Mouse (Mus musculus): ENCODE results near the gene Ncor2.

Ncor2 gene

DNA sequence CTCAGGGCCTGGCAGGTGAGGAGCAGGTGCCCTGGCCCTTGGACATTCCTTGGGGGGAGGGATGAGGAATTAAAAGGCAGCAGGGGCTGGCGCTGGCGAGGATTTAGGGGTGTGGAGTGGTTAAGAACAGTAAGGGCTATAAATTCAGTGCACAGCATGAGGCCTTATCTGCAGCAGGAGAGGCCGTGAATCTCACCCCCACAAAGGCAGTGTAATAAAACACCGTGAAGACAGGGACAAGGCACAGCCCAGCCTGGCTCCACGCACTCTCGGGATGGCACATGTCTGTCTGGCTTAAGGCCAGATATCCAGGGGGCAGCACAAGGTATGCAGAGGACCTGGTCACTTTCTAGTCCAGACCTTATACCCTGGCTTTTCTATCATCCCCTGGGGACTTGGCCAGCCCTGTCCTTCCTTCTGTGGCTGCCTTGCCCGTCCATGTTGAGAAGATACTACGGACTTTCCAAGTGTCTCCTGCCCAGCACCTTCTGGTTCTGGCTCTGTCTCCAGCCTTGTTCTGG is 93.9 kb downstream of the Ncor2 start:
- DNase-seq: no peak

- no peak for DNase-seq
These were observed 95.3 kb downstream of the Ncor2 start for GRCm38 (mm10) chr5:125083674-125084073.

DNA sequence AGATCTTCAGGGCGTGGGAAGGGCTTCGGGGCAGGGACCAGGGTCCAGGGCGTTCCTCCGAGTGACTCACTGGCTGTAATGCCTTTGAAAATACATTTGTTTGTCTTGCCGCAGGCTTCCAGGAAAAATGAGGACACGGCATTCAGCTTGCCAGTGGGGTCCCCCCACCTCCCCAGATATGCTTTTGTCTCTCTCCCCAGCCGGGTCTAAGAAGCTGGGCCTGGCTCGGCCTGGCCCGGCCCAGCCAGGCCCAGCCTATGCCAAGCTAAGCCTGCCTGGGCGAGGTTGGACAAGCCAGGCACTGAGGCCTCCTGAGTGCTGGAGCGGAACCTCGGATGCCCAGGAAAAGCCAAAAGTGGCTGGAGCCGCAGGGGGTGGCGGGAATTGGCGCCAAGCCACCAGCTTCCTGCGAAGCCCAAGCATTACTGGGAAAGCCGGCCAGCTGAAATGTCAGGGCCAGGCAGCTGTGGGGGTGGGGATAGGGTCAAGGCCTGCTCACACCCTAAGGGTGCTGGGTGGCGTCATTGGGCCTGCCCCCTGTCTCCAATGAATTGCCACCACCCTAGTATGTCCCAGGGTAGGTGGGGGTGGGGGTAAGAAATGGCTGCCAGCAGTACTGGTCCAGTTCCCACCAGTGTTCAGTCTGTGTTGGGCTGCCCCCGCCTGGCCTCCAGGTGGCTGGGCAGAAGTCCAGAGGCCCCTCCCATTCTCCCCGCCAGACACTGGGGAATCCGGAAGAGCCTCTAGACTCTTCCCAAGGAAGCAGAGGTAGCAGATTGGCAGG is 97.5 kb downstream of the Ncor2 start:
- peak in 1 of 2 experiments; percentile 17 for DNase-seq

DNA sequence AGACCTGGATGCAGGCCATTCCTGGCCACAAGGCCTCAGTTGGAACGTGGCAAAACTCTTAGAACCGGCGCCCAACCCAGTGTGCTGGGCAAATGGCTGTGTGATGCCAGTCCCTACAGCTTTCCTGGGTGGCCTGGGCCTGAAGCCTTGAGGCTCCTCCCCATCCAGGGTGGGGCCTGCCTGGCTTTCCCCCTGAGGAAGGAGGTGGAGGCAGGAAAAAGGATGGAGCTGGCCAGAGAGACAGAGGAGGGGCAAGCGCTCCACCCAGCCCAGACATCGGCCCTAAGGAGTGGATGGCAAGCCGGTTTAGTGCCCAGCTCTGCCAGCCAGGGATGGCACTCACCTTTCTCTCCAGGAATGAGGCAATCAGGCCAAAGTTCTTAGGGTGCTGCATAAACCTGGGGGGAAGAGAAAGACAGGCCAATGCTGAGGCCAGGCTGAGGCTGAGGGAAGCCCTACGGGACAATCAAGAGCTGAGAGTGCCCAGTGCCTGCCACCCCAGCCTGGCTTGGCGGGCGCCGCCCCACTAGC is 98.2 kb downstream of the Ncor2 start:
- DNase-seq: no peak

DNA sequence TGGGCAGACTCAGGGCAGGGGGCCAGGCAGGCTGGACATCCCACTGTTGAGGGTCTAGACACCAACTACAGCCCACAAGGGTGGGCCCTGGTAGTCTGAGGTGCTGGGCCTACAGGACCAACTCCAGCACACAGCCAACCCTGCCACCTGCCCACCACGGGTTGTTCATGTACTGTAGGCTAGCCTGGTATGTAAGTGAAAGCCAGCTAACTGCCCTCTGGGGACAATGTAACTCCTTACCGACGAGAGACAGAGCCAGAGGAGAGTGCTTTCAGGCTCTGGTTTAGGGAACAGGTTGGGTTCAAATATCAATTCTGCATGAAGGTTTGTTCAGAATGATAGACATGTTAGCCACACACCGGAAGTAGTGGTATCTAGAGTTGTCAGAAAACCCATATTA is 98.7 kb downstream of the Ncor2 start:
- DNase-seq: no peak

- no peak for DNase-seq
These were observed 100.8 kb downstream of the Ncor2 start for GRCm38 (mm10) chr5:125078220-125078619.

DNA sequence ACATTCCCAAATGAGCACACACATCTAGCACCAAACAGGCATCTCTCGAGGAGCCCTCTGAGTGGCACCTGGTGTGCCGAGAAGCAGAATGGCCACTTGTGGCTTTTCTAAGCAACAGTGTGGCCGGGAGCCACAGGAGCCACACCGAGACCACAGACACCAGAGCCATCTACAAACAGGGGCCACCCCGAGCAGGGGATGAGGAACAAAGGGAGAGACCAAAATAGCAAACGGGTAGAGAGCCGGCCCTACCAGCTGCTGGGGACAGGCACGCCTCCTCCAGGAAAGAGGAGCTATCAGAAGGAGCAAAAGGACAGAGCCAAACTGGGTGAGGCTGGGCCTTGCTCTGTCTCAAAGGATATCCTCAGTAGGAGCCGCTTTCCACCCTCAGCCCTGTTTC is 102.8 kb downstream of the Ncor2 start:
- no peak for DNase-seq

DNA sequence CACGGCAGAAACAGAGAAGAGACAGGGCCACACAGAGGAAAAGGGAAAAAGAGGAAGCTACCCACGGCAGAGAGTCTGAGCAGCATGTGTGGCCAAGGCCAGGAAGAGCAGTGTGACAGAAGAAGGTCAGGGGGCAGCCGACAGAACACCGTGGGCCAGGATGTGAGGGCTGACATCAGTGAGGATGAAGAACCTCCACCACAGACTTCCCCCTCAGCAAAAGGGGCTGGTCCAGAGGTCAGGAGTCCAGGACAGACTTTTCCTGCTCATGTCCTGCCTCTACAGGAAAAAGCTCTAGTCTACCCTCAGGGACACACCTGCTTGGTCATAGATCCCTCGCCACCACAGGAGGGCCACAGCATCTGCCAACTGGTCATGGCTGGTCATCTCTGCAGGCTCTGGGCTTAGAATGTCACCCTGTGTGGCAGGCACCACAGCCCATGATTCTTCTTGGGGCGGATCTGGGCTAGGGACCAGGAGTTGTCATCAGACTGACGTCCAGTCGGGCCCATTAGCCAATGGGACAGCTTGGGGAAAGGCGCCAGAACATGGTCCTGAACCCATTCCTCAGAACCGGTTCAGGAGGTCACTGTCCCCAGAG is 104.3 kb downstream of the Ncor2 start:
- no peak for DNase-seq

DNA sequence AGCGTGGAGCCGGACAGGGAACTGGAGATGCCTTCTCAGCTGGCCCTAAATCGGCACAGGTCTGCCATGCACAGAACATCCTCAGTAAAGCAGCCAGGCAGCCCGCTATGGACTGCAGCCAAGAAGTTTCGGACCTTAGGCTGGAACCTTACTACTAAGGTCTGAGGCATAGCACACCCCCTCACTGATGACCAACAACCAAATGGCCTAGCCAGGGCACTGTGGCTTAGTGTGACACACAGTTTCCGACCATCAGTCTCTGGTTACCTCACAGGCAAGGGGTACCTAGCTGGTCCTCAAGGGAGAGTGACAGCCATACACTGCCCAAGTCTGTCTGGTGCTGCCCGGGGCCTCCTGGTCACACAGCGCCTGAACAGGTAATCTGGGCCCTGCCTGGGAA is 105.1 kb downstream of the Ncor2 start:
- no peak for DNase-seq

- no peak for DNase-seq
These were observed 105.7 kb downstream of the Ncor2 start for GRCm38 (mm10) chr5:125073335-125073734.

DNA sequence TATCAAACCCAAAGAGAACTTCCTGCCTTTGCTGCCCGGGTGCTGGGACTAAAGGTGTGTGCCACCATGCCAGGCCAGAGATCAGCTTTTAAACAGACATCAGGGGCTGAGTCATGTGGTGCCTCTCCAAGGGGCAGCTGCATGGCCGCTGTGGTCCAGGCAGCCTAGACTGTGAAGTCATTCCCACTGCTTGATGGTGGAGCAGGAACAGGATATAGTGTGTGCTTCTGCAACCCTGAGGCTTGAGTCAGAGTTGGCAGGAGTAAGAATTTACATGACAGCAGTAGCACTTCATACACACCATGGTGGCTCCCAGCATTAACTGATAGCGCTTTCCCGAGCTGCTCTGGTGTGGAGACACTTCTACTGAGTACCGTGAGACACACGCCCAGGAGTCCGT is 106.6 kb downstream of the Ncor2 start:
- no peak for DNase-seq

DNA sequence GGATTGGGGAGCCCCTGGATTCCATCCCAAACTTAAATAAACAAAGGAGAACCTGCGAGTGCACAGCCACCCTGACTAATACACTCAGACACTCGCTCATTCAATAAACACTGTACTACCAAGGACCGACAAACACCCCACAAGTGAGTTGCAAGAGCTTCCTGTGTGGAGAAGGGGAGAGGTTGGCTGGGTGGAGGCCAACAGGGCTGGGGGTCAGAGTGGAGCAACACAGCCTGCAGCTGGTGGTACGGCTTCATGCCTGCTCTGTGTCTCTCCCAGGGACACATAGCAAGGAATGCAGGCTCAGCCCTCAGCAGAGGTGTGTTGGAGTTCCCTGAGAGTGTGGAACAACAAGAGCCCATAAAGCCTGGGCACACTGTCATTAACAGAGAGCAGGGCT is 107.1 kb downstream of the Ncor2 start:
- no peak for DNase-seq

GRCm38 (mm10) chr5:125070399-125070798 is 108.6 kb downstream of the Ncor2 start:
- DNase-seq: no peak

GRCm38 (mm10) chr5:125069916-125070315 is 109.1 kb downstream of the Ncor2 start:
- no peak for DNase-seq

- no peak for DNase-seq
These were observed 109.6 kb downstream of the Ncor2 start for GRCm38 (mm10) chr5:125069426-125069825.

GRCm38 (mm10) chr5:125068371-125068951 is 110.6 kb downstream of the Ncor2 start:
- DNase-seq: no peak

DNA sequence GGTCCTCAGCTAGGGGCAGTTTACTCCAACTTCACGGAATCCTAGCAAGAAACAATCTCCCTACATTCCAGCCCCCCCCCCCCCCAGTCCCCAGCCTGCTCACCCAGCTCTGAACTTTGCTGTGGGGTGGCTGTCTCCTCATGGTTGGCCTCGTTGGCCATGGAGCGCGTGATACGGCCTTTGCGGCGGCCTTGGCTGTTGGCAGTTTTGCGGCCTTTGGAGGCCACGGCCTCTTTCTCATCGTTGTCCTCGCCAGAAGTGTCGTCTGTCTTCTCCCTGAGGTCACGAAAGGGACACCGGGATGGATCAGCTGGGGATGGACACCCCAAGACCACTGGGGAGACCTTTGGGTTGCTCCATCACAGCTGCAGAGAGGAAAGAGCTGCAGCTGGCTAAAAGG is 111.3 kb downstream of the Ncor2 start:
- DNase-seq: no peak

DNA sequence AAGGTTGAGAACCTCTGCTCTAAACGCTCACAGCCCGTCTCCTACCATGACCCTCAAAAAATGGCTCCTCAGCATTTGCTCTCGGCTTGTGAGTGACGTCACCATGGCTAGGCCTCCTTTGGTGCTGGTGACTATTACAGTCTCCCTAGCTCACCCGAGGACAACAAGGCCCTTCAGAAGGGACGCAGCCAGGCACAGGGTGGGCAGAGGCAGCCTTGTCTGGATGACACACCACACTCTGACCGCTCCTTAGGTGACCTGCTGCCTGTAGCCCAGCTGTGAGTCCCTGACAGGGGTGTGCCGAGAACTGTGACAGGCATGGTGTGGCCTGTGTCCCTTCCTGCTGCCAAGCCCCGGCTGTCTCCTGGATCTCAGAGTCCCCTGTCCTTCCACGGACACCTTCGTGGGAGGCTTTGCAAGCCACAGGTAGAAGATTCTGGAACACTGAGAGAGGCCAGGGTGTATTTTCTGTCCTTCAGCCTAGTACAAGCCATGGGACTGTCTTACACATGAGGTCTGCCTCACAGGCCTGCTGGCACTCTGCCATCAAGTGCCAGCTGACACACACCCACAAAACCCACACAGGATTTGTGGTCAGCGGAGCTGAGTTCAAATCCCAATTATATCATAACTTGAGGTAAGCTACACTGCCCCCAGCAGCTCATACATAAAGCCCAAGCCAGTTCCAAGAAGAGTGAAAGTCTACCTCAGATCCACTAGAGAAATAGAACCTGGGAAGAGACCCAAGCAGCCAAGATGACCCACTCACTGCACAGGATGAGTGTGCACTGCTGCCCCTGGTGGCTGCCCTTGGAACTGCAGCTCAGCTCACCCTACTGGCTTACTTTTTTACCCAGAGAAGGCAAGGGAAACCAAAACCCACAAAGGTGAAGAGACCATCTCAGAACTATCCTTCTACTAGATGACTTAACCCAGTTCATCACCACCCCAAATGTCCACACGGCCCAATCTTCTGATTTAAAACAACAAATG is 112.2 kb downstream of the Ncor2 start:
- peak; percentile 50 for DNase-seq

DNA sequence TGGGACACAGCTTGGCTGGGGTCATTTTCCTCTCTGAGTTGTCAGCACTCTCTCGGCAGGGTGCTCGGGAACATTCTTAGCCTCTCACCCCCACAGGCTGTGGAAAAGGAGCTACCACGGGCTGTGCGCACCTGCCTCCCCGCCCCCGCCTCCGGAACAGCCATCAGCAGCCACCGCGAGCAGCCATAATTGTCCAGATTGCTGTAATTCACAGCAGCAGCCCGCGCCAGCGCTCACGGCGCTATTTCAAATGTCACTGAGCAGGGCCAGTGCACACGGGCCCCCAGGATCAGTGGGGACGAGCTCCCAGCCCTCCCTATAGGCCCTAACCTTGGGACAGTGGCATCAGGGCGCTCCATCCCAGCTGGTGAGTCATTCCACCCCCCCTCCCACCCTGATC is 116.0 kb downstream of the Ncor2 start:
- no peak for DNase-seq

- DNase-seq: no peak
These were observed 120.8 kb downstream of the Ncor2 start for GRCm38 (mm10) chr5:125058267-125058668.

DNA sequence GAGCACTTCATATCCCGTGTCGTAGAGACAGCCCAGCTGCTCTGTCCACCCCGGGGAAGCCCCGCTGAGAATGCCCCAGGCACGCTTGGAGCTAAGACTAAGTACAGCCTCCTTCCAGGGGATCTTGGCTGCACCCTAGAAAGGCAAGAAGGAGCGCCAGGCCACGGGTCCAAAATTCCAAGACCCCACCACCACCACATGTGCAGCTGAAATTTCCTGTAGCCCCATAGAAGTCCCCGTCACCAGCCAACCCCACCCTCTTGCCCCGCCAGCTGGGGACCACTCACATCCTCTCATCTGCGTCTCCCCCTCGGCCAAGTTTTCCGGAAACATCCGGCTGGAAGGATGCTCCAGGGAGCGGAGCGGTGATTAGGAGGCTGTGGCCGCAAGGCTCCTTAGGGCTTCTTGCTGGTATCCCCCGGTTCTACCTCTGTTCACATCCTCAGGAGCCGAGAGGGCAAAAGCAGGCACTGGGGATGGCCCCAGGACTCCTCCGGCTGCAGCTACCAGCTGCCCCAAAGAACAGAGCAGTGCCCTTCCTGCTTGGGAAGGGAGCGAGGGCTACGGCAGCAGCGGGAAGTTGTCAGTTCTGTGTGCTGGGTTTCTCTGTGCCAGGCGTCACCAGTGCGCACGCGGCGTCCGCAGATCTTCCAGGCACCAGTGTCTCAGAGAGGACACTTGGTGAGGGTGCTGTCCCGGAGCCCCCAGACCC is 121.3 kb downstream of the Ncor2 start:
- no peak for DNase-seq
